Mouse (Mus musculus) heart, postnatal 0 days (tissue): ENCODE measurements at regions not wholly inside any gene's neighbourhood (a gene's known extent, or its start where the extent isn't known, plus 50 kb on each side); places are given as distances from the start of the nearest gene placed in this dataset.

Experiments
- ATAC-seq: fragments of 200-750 bp; cut with Nextera tagmentation; 2 replicates; pipeline ENCODE4 v1.8.0; 2017; ENCODE audit warnings: low read depth, moderate number of reproducible peaks, moderate library complexity; ENCODE audit not compliant: insufficient read depth
- DNase-seq: peaks from one replicate; pipeline ENCODE4 v3.0.0-alpha.2; 2016; ENCODE audit warnings: low spot score
- H3K27ac ChIP-seq: fragments of 300-500 bp; sonication (generic); 2 replicates; pipeline ENCODE4 v1.5.1; 2014; ENCODE audit warnings: low read depth, mild to moderate bottlenecking
- H3K27me3 ChIP-seq: fragments of 300-500 bp; sonication (generic); 2 replicates; pipeline ENCODE4 v1.6.1; 2014; ENCODE audit warnings: low read length, mixed read lengths; ENCODE audit not compliant: control insufficient read depth, insufficient read depth
- H3K36me3 ChIP-seq: fragments of 300-500 bp; sonication (generic); replicated peaks from 2 replicates; pipeline ENCODE4 v1.6.1; 2014; ENCODE audit warnings: low read length, mixed read lengths; ENCODE audit not compliant: control insufficient read depth, insufficient read depth
- H3K4me1 ChIP-seq: fragments of 300-500 bp; sonication (generic); 2 replicates; pipeline ENCODE4 v1.6.1; 2014; ENCODE audit warnings: antibody characterized with exemption; ENCODE audit not compliant: control insufficient read depth, insufficient read depth
- H3K4me2 ChIP-seq: fragments of 300-500 bp; sonication (generic); 2 replicates; pipeline ENCODE4 v1.6.1; 2014; ENCODE audit warnings: low read depth, mild to moderate bottlenecking, low read length, moderate library complexity
- H3K4me3 ChIP-seq: fragments of 300-500 bp; sonication (generic); 2 replicates; pipeline ENCODE4 v1.5.1; 2014; ENCODE audit warnings: low read depth, low read length
- H3K9ac ChIP-seq: fragments of 300-500 bp; sonication (generic); replicated peaks from 2 replicates; pipeline ENCODE4 v1.6.1; 2014; ENCODE audit warnings: low read depth, low read length, mixed read lengths
- H3K9me3 ChIP-seq: fragments of 300-500 bp; sonication (generic); replicated peaks from 2 replicates; pipeline ENCODE4 v1.6.1; 2016; ENCODE audit warnings: low read length; ENCODE audit not compliant: control insufficient read depth
- CTCF ChIP-seq: IDR thresholded peaks from 2 replicates; pipeline ENCODE4 v1.5.1; 2016; ENCODE audit warnings: antibody characterized with exemption, control low read depth, low read depth
- EP300 ChIP-seq: IDR thresholded peaks from 2 replicates; pipeline ENCODE4 v1.6.1; 2016; ENCODE audit warnings: antibody characterized with exemption, low read depth
- WGBS: fragments of 180-500 bp; shearing (Covaris S2); extraction: QIAGEN DNeasy Blood & Tissue Kit; methylation state at CpG from one replicate; pipeline ENCODE4 v1.1.7; 2014; 5-methylcytosine and 5-hydroxymethylcytosine counted together

DNA sequence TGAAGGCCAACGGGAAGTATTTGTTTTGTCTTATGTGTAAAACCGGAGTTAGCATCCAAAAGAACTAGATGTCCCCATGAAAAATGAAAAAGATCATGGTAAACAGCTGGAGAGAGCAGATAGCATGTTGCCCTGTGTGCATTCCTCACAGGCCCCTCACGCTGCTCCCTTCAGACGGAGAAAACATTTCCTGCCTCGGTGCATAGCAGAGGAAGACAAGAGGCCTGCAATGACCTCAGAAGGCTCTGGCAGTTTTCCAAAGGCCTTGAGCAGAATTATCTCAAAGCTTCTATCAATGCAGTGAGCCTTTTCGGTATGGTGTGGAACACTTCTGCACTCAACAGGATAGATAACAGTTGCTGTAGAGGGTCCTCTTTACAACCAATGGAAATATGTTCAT, 101.3 kb upstream of the Ccn2 start:
- Histone ChIP-seq H3K36me3 (no peaks in the 10 kb centered on the region), H3K4me2 (peak overlapping the region; percentile 14), H3K9me3 (no peaks in the 10 kb centered on the region), H3K27ac (peak overlapping the region; percentile 88), H3K4me1 (peaks cover 13% of the 10 kb centered on the region), H3K4me3 (no peak overlapping the region), H3K9ac (no peak overlapping the region), H3K27me3 (no peaks in the 10 kb centered on the region)
- TF ChIP-seq EP300, result peak; percentile 93
- TF ChIP-seq CTCF, result no peak
- WGBS, result 3% methylated on average over 6 of the region's 6 CpGs
- peak; percentile 94 for ATAC-seq
- DNase-seq, result peak; percentile 90

- no peak overlapping the region for H3K27ac ChIP-seq
Observed at GRCm38 (mm10) chr10:24519795-24520512, 75.3 kb upstream of the Ccn2 start.

GRCm38 (mm10) chr10:24520515-24520914, 74.7 kb upstream of the Ccn2 start:
- Histone ChIP-seq H3K27me3 (no peaks in the 10 kb centered on the region), H3K36me3 (no peaks in the 10 kb centered on the region), H3K4me2 (no peak overlapping the region), H3K9ac (no peak overlapping the region), H3K4me1 (0 out of 2 replicates have a peak, but pooled peaks cover 4% of the 10 kb centered on the region), H3K27ac (no peak overlapping the region), H3K4me3 (no peak overlapping the region), H3K9me3 (no peaks in the 10 kb centered on the region)
- DNase-seq, result no peak
- 57% methylated on average over 3 of the region's 3 CpGs for WGBS
- TF ChIP-seq CTCF (no peak), EP300 (no peak)
- ATAC-seq, result no peak

More at GRCm38 (mm10) chr10:24519795-24520512, 75.3 kb upstream of the Ccn2 start:
- Histone ChIP-seq H3K27me3 (no peaks in the 10 kb centered on the region), H3K9me3 (no peaks in the 10 kb centered on the region), H3K4me1 (0 out of 2 replicates have a peak, but pooled peaks cover 4% of the 10 kb centered on the region), H3K36me3 (no peaks in the 10 kb centered on the region), H3K4me2 (no peak overlapping the region), H3K9ac (no peak overlapping the region), H3K4me3 (no peak overlapping the region)
- 86% methylated on average over 11 of the region's 11 CpGs for WGBS
- TF ChIP-seq CTCF, result no peak
- no peak for TF ChIP-seq EP300
- DNase-seq, result no peak
- ATAC-seq, result no peak

- H3K4me3 ChIP-seq, result no peak overlapping the region
- H3K36me3 ChIP-seq, result no peaks in the 10 kb centered on the region
- no peak overlapping the region for H3K27ac ChIP-seq
- no peak for TF ChIP-seq EP300
- no peak for TF ChIP-seq CTCF
- H3K4me2 ChIP-seq, result no peak overlapping the region
- no peak overlapping the region for H3K9ac ChIP-seq
- WGBS, result 41% methylated on average over 2 of the region's 2 CpGs
- H3K9me3 ChIP-seq, result no peaks in the 10 kb centered on the region
- DNase-seq (no peak), ATAC-seq (no peak)
- H3K27me3 ChIP-seq, result no peaks in the 10 kb centered on the region
- H3K4me1 ChIP-seq, result peaks cover 6% of the 10 kb centered on the region; the same call in 1 of the 2 replicates
Observed at GRCm38 (mm10) chr10:24532776-24533175, 62.5 kb upstream of the Ccn2 start.

GRCm38 (mm10) chr10:24534901-24535300, 60.3 kb upstream of the Ccn2 start:
- no peaks in the 10 kb centered on the region for H3K27me3 ChIP-seq
- H3K27ac ChIP-seq, result no peak overlapping the region
- peaks cover 6% of the 10 kb centered on the region; the same call in 1 of the 2 replicates for H3K4me1 ChIP-seq
- H3K36me3 ChIP-seq, result no peaks in the 10 kb centered on the region
- ATAC-seq, result no peak
- no peak overlapping the region for H3K9ac ChIP-seq
- no peaks in the 10 kb centered on the region for H3K9me3 ChIP-seq
- DNase-seq, result no peak
- H3K4me2 ChIP-seq, result no peak overlapping the region
- 86% methylated on average over 11 of the region's 11 CpGs for WGBS
- no peak for TF ChIP-seq CTCF
- no peak for TF ChIP-seq EP300
- no peak overlapping the region for H3K4me3 ChIP-seq

GRCm38 (mm10) chr10:24535461-24535860, 59.8 kb upstream of the Ccn2 start:
- DNase-seq (no peak), ATAC-seq (no peak)
- 79% methylated on average over 6 of the region's 6 CpGs for WGBS
- Histone ChIP-seq H3K9ac (no peak overlapping the region), H3K27ac (no peak overlapping the region), H3K4me2 (no peak overlapping the region), H3K4me3 (no peak overlapping the region), H3K9me3 (no peaks in the 10 kb centered on the region), H3K27me3 (no peaks in the 10 kb centered on the region), H3K4me1 (peaks cover 6% of the 10 kb centered on the region; the same call in 1 of the 2 replicates), H3K36me3 (no peaks in the 10 kb centered on the region)
- TF ChIP-seq CTCF (no peak), EP300 (no peak)
